Mouse (Mus musculus): ENCODE measurements around the gene Jazf1.

Jazf1 gene

GRCm38 (mm10) chr6:53014460-53015455, 53.7 kb downstream of the Jazf1 start:
- intact Hi-C loops (cut with DNase I), result no loop called here

GRCm38 (mm10) chr6:53010286-53010685, 58.1 kb downstream of the Jazf1 start:
- intact Hi-C loops (cut with DNase I), result no loop called here

- intact Hi-C loops (cut with DNase I), result no loop called here
Measured at GRCm38 (mm10) chr6:53006032-53006431, 62.4 kb downstream of the Jazf1 start.

- intact Hi-C loops (cut with DNase I), result no loop called here
Measured at GRCm38 (mm10) chr6:53005544-53005943, 62.9 kb downstream of the Jazf1 start.

GRCm38 (mm10) chr6:52990816-52991215, 77.6 kb downstream of the Jazf1 start:
- intact Hi-C loops (cut with DNase I), result no loop called here

GRCm38 (mm10) chr6:52987905-52988640, 80.4 kb downstream of the Jazf1 start:
- intact Hi-C loops (cut with DNase I), result loop anchor here (5.0 kb wide), 1 partner anchor 61 kb away; no protein-coding TSS in a partner anchor

GRCm38 (mm10) chr6:52987391-52987790, 81.0 kb downstream of the Jazf1 start:
- intact Hi-C loops (cut with DNase I), result loop anchor here (5.0 kb wide), 1 partner anchor 60 kb away; no protein-coding TSS in a partner anchor

GRCm38 (mm10) chr6:52982175-52982574, 86.3 kb downstream of the Jazf1 start:
- intact Hi-C loops (cut with DNase I), result no loop called here

- intact Hi-C loops (cut with DNase I), result no loop called here
Measured at GRCm38 (mm10) chr6:52979503-52979902, 88.9 kb downstream of the Jazf1 start.

GRCm38 (mm10) chr6:52973351-52973750, 95.1 kb downstream of the Jazf1 start:
- intact Hi-C loops (cut with DNase I), result no loop called here

GRCm38 (mm10) chr6:52972138-52972537, 96.3 kb downstream of the Jazf1 start:
- intact Hi-C loops (cut with DNase I), result no loop called here

GRCm38 (mm10) chr6:52969717-52970261, 98.6 kb downstream of the Jazf1 start:
- intact Hi-C loops (cut with DNase I), result no loop called here

- intact Hi-C loops (cut with DNase I), result no loop called here
Measured at GRCm38 (mm10) chr6:52968346-52968891, 100.0 kb downstream of the Jazf1 start.

GRCm38 (mm10) chr6:52967557-52968270, 100.7 kb downstream of the Jazf1 start:
- intact Hi-C loops (cut with DNase I), result no loop called here

- intact Hi-C loops (cut with DNase I), result no loop called here
Measured at GRCm38 (mm10) chr6:52966001-52966400, 102.4 kb downstream of the Jazf1 start.

- intact Hi-C loops (cut with DNase I), result no loop called here
Measured at GRCm38 (mm10) chr6:52965340-52965739, 103.1 kb downstream of the Jazf1 start.

GRCm38 (mm10) chr6:52963840-52964690, 104.4 kb downstream of the Jazf1 start:
- intact Hi-C loops (cut with DNase I), result no loop called here

- intact Hi-C loops (cut with DNase I), result no loop called here
Measured at GRCm38 (mm10) chr6:52963430-52963732, 105.0 kb downstream of the Jazf1 start.

GRCm38 (mm10) chr6:52962600-52963429, 105.6 kb downstream of the Jazf1 start:
- intact Hi-C loops (cut with DNase I), result no loop called here

Measured in adrenal gland (tissue).